Mouse (Mus musculus): ENCODE measurements around the gene E2f2. TPM values are rescaled to one million over a fixed set of nuclear protein-coding genes. Genes with fewer than 3 reads are reported as not detected.

Gene E2f2
- polyA plus RNA-seq, 1 experiment from 2014 or later, result 3.6 TPM

- Histone ChIP-seq H3K9ac (no peak overlapping the region), H3K4me3 (no peak overlapping the region), H3K36me3 (no peaks in the 10 kb centered on the region), H3K27ac (replicated peaks) (no peak overlapping the region), H3K9me3 (no peaks in the 10 kb centered on the region), H3K4me2 (no peak overlapping the region), H3K27me3 (peaks cover 18% of the 10 kb centered on the region; the same call in 1 of the 2 replicates), H3K4me1 (replicated peaks) (no peaks in the 10 kb centered on the region)
- 73% methylated on average over 14 of the region's 14 CpGs for WGBS
- no peak for ATAC-seq (ENCODE audit: low FRiP score, low read depth)
Observed at GRCm38 (mm10) chr4:136240123-136240522, 67.9 kb downstream of the E2f2 start.

GRCm38 (mm10) chr4:136240955-136241354 lies 68.8 kb downstream of the E2f2 start:
- 23% methylated on average over 8 of the region's 8 CpGs for WGBS
- H3K4me3 ChIP-seq, result no peak overlapping the region
- H3K27me3 ChIP-seq, result peaks cover 25% of the 10 kb centered on the region
- H3K27ac ChIP-seq (replicated peaks), result no peak overlapping the region
- no peaks in the 10 kb centered on the region for H3K4me1 ChIP-seq (replicated peaks)
- no peaks in the 10 kb centered on the region for H3K36me3 ChIP-seq
- ATAC-seq (ENCODE audit: low FRiP score, low read depth), result no peak
- H3K4me2 ChIP-seq, result no peak overlapping the region
- H3K9ac ChIP-seq, result no peak overlapping the region
- no peaks in the 10 kb centered on the region for H3K9me3 ChIP-seq

GRCm38 (mm10) chr4:136242065-136242703 lies 70.0 kb downstream of the E2f2 start:
- no peaks in the 10 kb centered on the region for H3K36me3 ChIP-seq

GRCm38 (mm10) chr4:136242728-136243127 lies 70.5 kb downstream of the E2f2 start:
- no peak for ATAC-seq (ENCODE audit: low FRiP score, low read depth)
- H3K4me2 ChIP-seq, result no peak overlapping the region
- 74% methylated on average over 7 of the region's 7 CpGs for WGBS
- peaks cover 14% of the 10 kb centered on the region for H3K4me1 ChIP-seq (replicated peaks)
- H3K9ac ChIP-seq, result no peak overlapping the region
- no peak overlapping the region for H3K27ac ChIP-seq (replicated peaks)
- no peaks in the 10 kb centered on the region for H3K9me3 ChIP-seq
- no peaks in the 10 kb centered on the region for H3K36me3 ChIP-seq
- no peak overlapping the region for H3K4me3 ChIP-seq
- peaks cover 41% of the 10 kb centered on the region for H3K27me3 ChIP-seq

More at GRCm38 (mm10) chr4:136242065-136242703, 70.0 kb downstream of the E2f2 start:
- Histone ChIP-seq H3K9ac (no peak overlapping the region), H3K9me3 (no peaks in the 10 kb centered on the region), H3K4me3 (no peak overlapping the region), H3K27ac (replicated peaks) (no peak overlapping the region), H3K4me2 (no peak overlapping the region), H3K27me3 (peaks cover 37% of the 10 kb centered on the region), H3K4me1 (replicated peaks) (peaks cover 9% of the 10 kb centered on the region)
- ATAC-seq (ENCODE audit: low FRiP score, low read depth), result no peak
- 50% methylated on average over 8 of the region's 8 CpGs for WGBS

- H3K27me3 ChIP-seq, result peaks cover 45% of the 10 kb centered on the region
- whole genome bisulfite sequencing, result 72% methylated on average over 7 of the region's 7 CpGs
- ATAC-seq (ENCODE audit: low FRiP score, low read depth), result no peak
Observed at GRCm38 (mm10) chr4:136244208-136244607, 72.0 kb downstream of the E2f2 start.

More at GRCm38 (mm10) chr4:136244208-136244607, 72.0 kb downstream of the E2f2 start:
- Histone ChIP-seq H3K4me3 (no peak overlapping the region), H3K4me1 (replicated peaks) (peaks cover 29% of the 10 kb centered on the region), H3K9ac (no peak overlapping the region), H3K36me3 (no peaks in the 10 kb centered on the region), H3K9me3 (no peaks in the 10 kb centered on the region), H3K27ac (replicated peaks) (no peak overlapping the region), H3K4me2 (no peak overlapping the region)

Other genes with a start within 250 kb of the E2f2 start
- gene Hmgcl, start 225.9 kb upstream of the E2f2 start, polyA plus RNA-seq (2015; fragmentation: Nextera tagmentation; extraction: Ambion mirVana), result 58.9 and 61.5 TPM in 2 replicates
- gene Gale, start 208.7 kb upstream of the E2f2 start, polyA plus RNA-seq (2015; fragmentation: Nextera tagmentation; extraction: Ambion mirVana), result 43.8 and 48.1 TPM in 2 replicates
- 200 and 214 TPM in 2 replicates for gene Lypla2, start 199.8 kb upstream of the E2f2 start, polyA plus RNA-seq (2015; fragmentation: Nextera tagmentation; extraction: Ambion mirVana)
- 63.6 and 66.4 TPM in 2 replicates for gene Pithd1, start 185.1 kb upstream of the E2f2 start, polyA plus RNA-seq (2015; fragmentation: Nextera tagmentation; extraction: Ambion mirVana)
- gene Eloa, start 150.6 kb upstream of the E2f2 start, polyA plus RNA-seq (2015; fragmentation: Nextera tagmentation; extraction: Ambion mirVana), result 26.9 and 27.2 TPM in 2 replicates
- 257 and 270 TPM in 2 replicates for gene Rpl11, start 119.0 kb upstream of the E2f2 start, polyA plus RNA-seq (2015; fragmentation: Nextera tagmentation; extraction: Ambion mirVana)
- gene Id3, start 28.9 kb upstream of the E2f2 start, polyA plus RNA-seq (2015; fragmentation: Nextera tagmentation; extraction: Ambion mirVana), result 208 TPM in 2 replicates
- gene Asap3, start 34.0 kb downstream of the E2f2 start, polyA plus RNA-seq (2015; fragmentation: Nextera tagmentation; extraction: Ambion mirVana), result 5.8 and 6.5 TPM in 2 replicates
- 2.4 TPM in 2 replicates for gene Tcea3, start 75.3 kb downstream of the E2f2 start, polyA plus RNA-seq (2015; fragmentation: Nextera tagmentation; extraction: Ambion mirVana)
- 38.8 and 41.3 TPM in 2 replicates for gene Zfp46, start 112.3 kb downstream of the E2f2 start, polyA plus RNA-seq (2015; fragmentation: Nextera tagmentation; extraction: Ambion mirVana)
- gene Hnrnpr, start 138.5 kb downstream of the E2f2 start, polyA plus RNA-seq (2015; fragmentation: Nextera tagmentation; extraction: Ambion mirVana), result 177 and 190 TPM in 2 replicates

All from hindbrain, embryonic 15.5 days (tissue).